Mouse (Mus musculus): Measurements from ENCODE around the gene 1700042G07Rik. TPM values are rescaled to one million over a fixed set of nuclear protein-coding genes. Genes with fewer than 3 reads are reported as not detected.

The 1700042G07Rik gene
- polyA plus RNA-seq, 1 experiment: not detected

DNA sequence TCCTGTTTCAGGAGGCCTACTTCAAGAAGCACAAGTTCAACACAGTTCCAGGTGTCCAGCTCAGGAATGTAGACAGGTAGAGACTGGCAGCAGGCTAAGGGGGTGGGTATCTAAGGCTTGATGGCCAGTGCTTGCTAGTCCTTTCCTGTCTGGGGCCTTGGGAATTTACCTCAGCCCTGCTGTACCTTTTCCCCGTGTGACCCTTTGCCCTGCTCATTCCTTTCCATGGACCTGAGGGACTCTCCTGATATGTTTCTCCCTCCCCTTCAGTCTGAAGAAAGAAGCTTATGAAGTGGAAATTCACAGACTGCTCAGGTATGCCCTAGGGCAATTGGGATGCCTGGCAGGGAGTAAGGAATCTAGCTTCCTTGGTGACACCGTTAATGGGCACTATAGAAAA, 15.3 kb upstream of the 1700042G07Rik start:
- TF ChIP-seq TAL1 (IDR thresholded peaks at IDR 0.05; ENCODE audit: low read length): no peak
- no peak for TF ChIP-seq GATA1 (IDR thresholded peaks at IDR 0.05; ENCODE audit: low read length)
- Histone ChIP-seq H3K9me3 (ENCODE audit: control insufficient read depth, low read length) (no peaks in the 10 kb centered on the region), H3K27me3 (ENCODE audit: control insufficient read depth) (no peaks in the 10 kb centered on the region), H3K4me3 (replicated peaks) (no peak overlapping the region), H3K36me3 (ENCODE audit: control insufficient read depth) (peaks cover 62% of the 10 kb centered on the region), H3K4me1 (ENCODE audit: control insufficient read depth) (peaks cover 11% of the 10 kb centered on the region)

DNA sequence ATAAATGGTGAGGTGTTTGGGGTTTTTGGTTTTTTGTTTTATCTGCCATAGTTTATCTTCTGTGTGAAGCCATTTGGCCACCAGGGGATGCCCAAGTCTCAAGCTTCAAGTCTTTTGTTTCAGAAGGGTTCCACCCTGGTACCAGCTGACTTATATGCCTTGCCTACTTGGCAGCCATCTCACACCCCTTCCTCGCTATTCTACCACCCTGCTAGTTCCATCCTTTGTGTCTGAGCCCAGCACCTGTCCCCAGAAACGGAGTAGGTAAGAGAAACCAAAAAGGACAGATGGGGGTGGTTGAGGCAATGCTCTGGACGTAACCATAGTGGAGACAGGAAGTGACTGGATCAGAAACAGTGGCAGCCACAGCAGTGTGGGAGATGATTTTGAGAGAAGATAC, 13.3 kb upstream of the 1700042G07Rik start:
- H3K4me3 ChIP-seq (replicated peaks): no peak overlapping the region
- peaks cover 42% of the 10 kb centered on the region for H3K36me3 ChIP-seq (ENCODE audit: control insufficient read depth)
- H3K4me1 ChIP-seq (ENCODE audit: control insufficient read depth): peaks cover 11% of the 10 kb centered on the region
- H3K9me3 ChIP-seq (ENCODE audit: control insufficient read depth, low read length): no peaks in the 10 kb centered on the region
- TF ChIP-seq TAL1 (IDR thresholded peaks at IDR 0.05; ENCODE audit: low read length): no peak
- TF ChIP-seq GATA1 (IDR thresholded peaks at IDR 0.05; ENCODE audit: low read length): no peak
- H3K27me3 ChIP-seq (ENCODE audit: control insufficient read depth): no peaks in the 10 kb centered on the region

DNA sequence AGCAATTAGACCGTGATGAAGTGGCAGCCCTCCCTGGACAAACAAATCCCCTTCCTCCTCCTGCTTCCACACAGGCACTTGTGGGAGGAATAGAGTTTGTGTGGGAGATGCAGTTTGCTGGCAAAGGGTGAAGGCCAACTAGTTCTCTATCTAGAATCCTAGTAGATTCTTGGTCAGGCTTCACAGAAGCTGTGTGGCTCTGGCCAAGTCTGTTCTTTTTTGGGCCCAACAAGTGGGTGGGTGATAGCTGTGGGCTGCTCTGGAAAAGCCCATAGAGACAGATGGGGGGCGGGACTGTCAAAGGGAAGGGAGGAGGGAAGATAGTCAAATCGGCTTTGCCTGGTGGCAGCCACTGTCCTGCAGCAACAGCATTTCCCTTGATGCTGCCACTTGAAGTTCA, 12.4 kb upstream of the 1700042G07Rik start:
- Histone ChIP-seq H3K9me3 (ENCODE audit: control insufficient read depth, low read length) (no peaks in the 10 kb centered on the region), H3K4me3 (replicated peaks) (no peak overlapping the region), H3K36me3 (ENCODE audit: control insufficient read depth) (peaks cover 34% of the 10 kb centered on the region), H3K4me1 (ENCODE audit: control insufficient read depth) (peaks cover 11% of the 10 kb centered on the region), H3K27me3 (ENCODE audit: control insufficient read depth) (peaks cover 1% of the 10 kb centered on the region; the same call in 1 of the 2 replicates)
- TF ChIP-seq GATA1 (IDR thresholded peaks at IDR 0.05; ENCODE audit: low read length) (no peak), TAL1 (IDR thresholded peaks at IDR 0.05; ENCODE audit: low read length) (no peak)

DNA sequence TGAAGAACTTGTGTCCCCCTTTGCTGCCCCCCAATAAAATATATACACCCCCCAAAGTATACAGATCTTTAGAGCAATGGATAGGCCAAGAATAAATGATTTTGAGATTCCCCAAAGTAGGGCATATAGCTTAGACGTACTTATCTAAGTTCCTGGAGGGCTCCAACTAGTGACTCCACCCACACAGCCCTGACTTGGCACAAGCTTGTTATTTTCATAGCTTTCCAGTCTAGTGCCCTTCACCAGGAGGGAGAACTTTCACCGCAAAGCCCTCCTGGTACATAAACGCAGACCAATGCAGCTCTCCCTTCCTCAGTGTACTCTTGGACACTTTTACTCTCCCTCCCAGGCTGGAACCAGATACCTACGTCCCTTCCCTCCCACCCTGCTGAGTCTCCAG, 11.0 kb upstream of the 1700042G07Rik start:
- Histone ChIP-seq H3K36me3 (ENCODE audit: control insufficient read depth) (peaks cover 23% of the 10 kb centered on the region), H3K9me3 (ENCODE audit: control insufficient read depth, low read length) (no peaks in the 10 kb centered on the region), H3K27me3 (ENCODE audit: control insufficient read depth) (peaks cover 2% of the 10 kb centered on the region; the same call in 1 of the 2 replicates), H3K4me1 (ENCODE audit: control insufficient read depth) (peaks cover 11% of the 10 kb centered on the region), H3K4me3 (replicated peaks) (no peak overlapping the region)
- TF ChIP-seq GATA1 (IDR thresholded peaks at IDR 0.05; ENCODE audit: low read length) (no peak), TAL1 (IDR thresholded peaks at IDR 0.05; ENCODE audit: low read length) (no peak)

DNA sequence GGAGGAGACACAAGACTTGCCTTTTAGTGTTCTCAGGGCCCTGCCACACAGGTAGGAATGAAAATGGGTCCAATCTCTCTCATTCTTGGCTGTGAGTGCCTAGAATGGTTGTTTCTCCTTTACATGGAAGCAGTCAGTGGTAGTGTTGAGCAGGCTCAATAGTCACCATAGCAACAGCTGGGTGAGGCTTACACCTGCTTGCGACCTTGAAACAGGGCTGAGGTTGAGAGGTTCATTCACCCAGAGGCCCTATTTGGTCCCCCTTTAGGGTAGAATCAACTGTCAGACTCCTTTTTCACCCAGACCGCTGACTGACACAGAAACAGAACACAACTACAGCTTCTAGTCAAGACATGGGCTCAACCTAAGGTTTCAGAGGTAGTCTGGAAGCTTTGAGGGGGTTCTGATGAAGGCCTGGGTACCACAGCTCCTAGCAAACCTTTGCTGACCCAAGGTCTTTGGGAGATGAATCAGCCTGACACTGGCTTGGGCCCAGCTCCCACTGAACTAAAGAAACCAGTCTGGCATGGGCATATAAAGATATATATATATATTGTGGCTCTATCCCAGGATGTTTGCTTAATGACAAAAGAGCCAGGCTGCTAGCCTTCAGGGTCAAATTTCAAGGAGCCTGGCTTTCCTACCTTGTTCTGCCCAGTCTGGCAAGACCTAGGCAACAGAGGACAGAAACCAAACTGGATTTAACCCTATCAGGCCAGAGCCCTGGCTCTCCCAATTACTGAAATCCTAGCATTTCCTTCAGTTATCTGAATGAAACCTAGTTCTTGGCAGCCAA, 8.2 kb upstream of the 1700042G07Rik start:
- Histone ChIP-seq H3K9me3 (ENCODE audit: control insufficient read depth, low read length) (no peaks in the 10 kb centered on the region), H3K4me1 (ENCODE audit: control insufficient read depth) (peaks cover 15% of the 10 kb centered on the region), H3K36me3 (ENCODE audit: control insufficient read depth) (peaks cover 2% of the 10 kb centered on the region; the same call in 1 of the 2 replicates), H3K4me3 (replicated peaks) (no peak overlapping the region), H3K27me3 (ENCODE audit: control insufficient read depth) (peaks cover 2% of the 10 kb centered on the region; the same call in 1 of the 2 replicates)
- TF ChIP-seq TAL1 (IDR thresholded peaks at IDR 0.05; ENCODE audit: low read length) (no peak), GATA1 (IDR thresholded peaks at IDR 0.05; ENCODE audit: low read length) (no peak)

DNA sequence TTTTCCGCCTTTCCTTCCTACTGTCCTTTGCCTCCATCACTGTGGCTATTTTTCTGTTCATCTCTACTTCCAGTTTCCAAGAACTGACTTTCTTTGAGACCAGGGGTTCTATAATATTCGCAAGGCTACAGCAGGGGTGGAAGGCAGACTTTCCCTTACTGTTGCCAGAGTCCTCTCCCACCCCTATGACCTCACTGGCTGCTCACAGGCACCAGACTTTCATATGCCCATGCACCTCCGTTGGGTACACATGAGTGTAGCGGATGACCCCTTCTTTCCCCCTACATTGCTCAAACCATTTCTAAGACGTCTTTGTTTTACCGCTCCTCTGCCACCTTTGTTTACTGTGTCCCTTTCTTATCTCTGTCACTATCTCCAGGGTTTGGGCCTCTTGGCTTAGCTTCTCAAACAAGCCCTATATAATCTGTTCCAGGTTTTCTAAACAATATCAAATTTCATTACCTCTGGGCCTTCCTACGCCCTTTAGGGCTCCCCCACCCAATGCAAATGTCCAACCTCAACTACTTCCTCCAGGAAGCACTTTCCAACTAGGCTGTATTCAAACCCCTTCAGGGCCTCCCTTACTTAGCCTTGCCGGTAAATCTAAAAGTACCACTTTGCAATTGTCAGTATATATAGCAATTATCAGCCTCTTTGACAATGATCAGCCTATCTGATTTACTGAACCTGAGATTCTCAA, 7.3 kb upstream of the 1700042G07Rik start:
- H3K36me3 ChIP-seq (ENCODE audit: control insufficient read depth): no peaks in the 10 kb centered on the region
- H3K27me3 ChIP-seq (ENCODE audit: control insufficient read depth): peaks cover 2% of the 10 kb centered on the region; the same call in 1 of the 2 replicates
- TF ChIP-seq GATA1 (IDR thresholded peaks at IDR 0.05; ENCODE audit: low read length) (no peak), TAL1 (IDR thresholded peaks at IDR 0.05; ENCODE audit: low read length) (no peak)
- peaks cover 15% of the 10 kb centered on the region for H3K4me1 ChIP-seq (ENCODE audit: control insufficient read depth)
- no peak overlapping the region for H3K4me3 ChIP-seq (replicated peaks)
- H3K9me3 ChIP-seq (ENCODE audit: control insufficient read depth, low read length): no peaks in the 10 kb centered on the region

DNA sequence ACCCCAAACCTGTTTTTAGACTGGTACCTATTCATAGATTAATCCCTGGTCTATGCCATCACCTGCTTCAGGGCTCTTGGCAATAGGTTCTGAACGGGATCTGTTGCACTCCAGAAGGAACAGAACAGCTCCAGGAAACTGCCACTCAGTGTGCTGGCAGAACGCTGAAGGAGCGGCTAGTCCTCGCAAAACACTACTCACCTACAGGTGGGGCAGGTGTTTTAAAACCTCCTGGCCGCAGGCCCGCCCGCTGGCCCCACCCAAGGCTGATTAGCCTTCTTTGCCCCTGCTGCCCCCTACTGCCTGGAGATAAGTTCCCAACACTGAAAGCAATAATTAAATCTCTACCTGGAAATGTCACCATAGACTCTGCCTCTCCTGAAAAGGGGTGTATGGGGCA, 5.8 kb upstream of the 1700042G07Rik start, which contains the start of gene Tspan1:
Gene Tspan1 (minus strand): TSS at position 198 of the 400 bp plus-strand sequence.
- Histone ChIP-seq H3K36me3 (ENCODE audit: control insufficient read depth) (no peaks in the 10 kb centered on the region), H3K27me3 (ENCODE audit: control insufficient read depth) (peaks cover 2% of the 10 kb centered on the region; the same call in 1 of the 2 replicates), H3K9me3 (ENCODE audit: control insufficient read depth, low read length) (no peaks in the 10 kb centered on the region), H3K4me3 (replicated peaks) (no peak within 1 kb of the TSS), H3K4me1 (ENCODE audit: control insufficient read depth) (peaks cover 8% of the 10 kb centered on the region)
- TF ChIP-seq TAL1 (IDR thresholded peaks at IDR 0.05; ENCODE audit: low read length) (no peak), GATA1 (IDR thresholded peaks at IDR 0.05; ENCODE audit: low read length) (no peak)

DNA sequence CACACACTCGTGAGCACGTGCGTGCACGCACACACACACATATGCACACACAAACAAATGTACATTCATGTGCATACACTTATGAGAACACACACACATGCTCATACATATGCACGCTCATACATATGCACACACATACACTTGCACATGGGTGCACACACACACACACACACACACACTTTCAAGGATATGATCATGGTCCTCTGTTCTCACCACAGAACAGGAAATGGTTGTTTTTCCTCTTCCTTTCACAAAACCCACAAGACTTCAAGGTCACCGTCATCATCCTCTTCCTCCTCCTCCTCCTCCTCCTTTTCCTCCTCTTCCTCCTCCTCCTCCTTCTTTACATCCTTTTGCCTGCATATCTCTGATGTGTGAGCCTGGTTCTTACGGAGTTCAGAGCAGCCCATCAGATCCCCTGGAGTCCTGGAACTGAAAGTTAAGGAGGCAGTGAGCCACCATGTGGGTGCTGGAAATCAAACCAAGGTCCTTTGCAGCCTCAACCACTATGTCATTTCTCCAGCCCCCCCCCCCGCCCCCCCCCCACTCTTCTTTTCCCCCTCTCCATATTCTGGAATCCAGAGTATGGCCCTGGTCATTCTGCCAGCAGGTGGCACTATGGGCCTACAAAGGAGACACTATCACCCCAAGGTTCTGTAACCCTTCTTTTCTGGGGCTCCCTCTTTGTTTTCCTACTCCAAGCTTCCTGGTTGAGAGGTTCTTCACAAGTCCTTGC, 4.4 kb upstream of the 1700042G07Rik start:
- no peak overlapping the region for H3K4me3 ChIP-seq (replicated peaks)
- H3K36me3 ChIP-seq (ENCODE audit: control insufficient read depth): no peaks in the 10 kb centered on the region
- H3K9me3 ChIP-seq (ENCODE audit: control insufficient read depth, low read length): no peaks in the 10 kb centered on the region
- H3K4me1 ChIP-seq (ENCODE audit: control insufficient read depth): peaks cover 5% of the 10 kb centered on the region; the same call in 1 of the 2 replicates
- TF ChIP-seq GATA1 (IDR thresholded peaks at IDR 0.05; ENCODE audit: low read length): no peak
- TF ChIP-seq TAL1 (IDR thresholded peaks at IDR 0.05; ENCODE audit: low read length): no peak
- H3K27me3 ChIP-seq (ENCODE audit: control insufficient read depth): peaks cover 2% of the 10 kb centered on the region; the same call in 1 of the 2 replicates
